Mouse (Mus musculus) E14TG2a.4 (cell line): ENCODE results near the gene Rpl5.

Experiments used
- H3K27me3 ChIP-seq: 2 replicates; pipeline ENCODE4 v1.6.1; 2014; ENCODE audit warnings: low read length, control low read depth; ENCODE audit not compliant: insufficient read depth
- H3K36me3 ChIP-seq: 2 replicates; pipeline ENCODE4 v1.6.1; 2014; ENCODE audit warnings: low read length, control low read depth; ENCODE audit not compliant: insufficient read depth
- H3K4me1 ChIP-seq: replicated peaks from 2 replicates; pipeline ENCODE4 v1.6.1; 2014; ENCODE audit warnings: low read depth, low read length, control low read depth
- H3K4me3 ChIP-seq: replicated peaks from 2 replicates; pipeline ENCODE4 v1.5.1; 2014; ENCODE audit warnings: mild to moderate bottlenecking, low read length
- H3K9me3 ChIP-seq: 2 replicates; pipeline ENCODE4 v1.6.1; 2014; ENCODE audit warnings: low read length, control low read depth
- CTCF ChIP-seq: conservative IDR thresholded peaks from 2 replicates; pipeline ENCODE4 v1.5.1; 2014; ENCODE audit warnings: low read length
- NANOG ChIP-seq: IDR thresholded peaks from 2 replicates; pipeline ENCODE4 v1.6.1; 2014; ENCODE audit warnings: borderline replicate concordance, low read length, mixed read lengths
- POU5F1 ChIP-seq: IDR thresholded peaks from 2 replicates; pipeline ENCODE4 v1.6.1; 2014; ENCODE audit warnings: low read length, borderline replicate concordance

Gene Rpl5

DNA sequence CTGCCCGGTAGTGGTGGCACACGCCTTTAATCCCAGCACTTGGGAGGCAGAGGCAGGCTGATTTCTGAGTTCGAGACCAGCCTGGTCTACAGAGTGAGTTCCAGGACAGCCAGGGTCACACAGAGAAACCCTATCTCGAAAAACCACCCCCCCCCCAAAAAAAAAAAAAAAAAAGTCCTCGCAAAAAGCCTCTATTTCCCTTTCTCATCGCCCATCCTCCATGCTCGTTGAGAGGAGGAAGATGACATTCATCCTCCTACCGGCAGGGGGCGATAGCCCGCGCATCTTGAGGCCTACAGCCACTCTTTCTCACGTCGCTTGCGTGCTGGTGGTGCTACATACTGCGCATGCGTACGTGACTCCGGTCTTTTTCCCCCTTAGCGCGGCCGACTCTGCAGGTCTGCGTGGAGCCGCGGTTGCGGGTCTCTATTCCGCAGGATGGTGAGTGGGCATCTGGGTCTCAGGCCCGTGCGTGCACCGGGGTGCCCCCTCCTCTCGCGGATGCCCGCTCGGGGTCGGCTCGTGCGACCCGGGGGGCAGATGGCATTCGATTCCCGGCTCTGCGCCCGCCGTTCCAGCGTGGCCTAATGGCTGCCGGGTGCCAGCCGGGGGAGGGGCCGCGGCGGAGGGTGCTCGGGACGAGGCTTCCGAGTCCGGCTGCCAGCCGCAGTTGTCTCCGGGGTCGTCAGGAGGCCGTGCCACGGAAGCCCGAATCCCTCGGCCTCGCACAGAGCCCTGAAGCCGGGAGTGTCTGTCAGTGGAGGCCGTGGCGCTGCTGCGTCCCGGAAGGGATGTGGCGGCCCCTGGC is at the start of gene Rpl5:
TSS of gene Rpl5 (plus strand) at position 297 of the 808 bp plus-strand sequence.
- no peaks in the 10 kb centered on the region for H3K9me3 ChIP-seq
- H3K4me1 ChIP-seq: peaks cover 42% of the 10 kb centered on the region

GRCm38 (mm10) chr5:107853807-107854206 is 46.5 kb upstream of the Rpl5 start:
- 0 out of 2 replicates have a peak, but pooled peaks cover 4% of the 10 kb centered on the region for H3K36me3 ChIP-seq
- H3K4me3 ChIP-seq: no peak overlapping the region
- H3K4me1 ChIP-seq: peaks cover 22% of the 10 kb centered on the region
- peaks cover 6% of the 10 kb centered on the region for H3K9me3 ChIP-seq
- no peaks in the 10 kb centered on the region for H3K27me3 ChIP-seq
- no peak for TF ChIP-seq NANOG
- no peak for TF ChIP-seq CTCF
- TF ChIP-seq POU5F1: no peak

More for the DNA sequence above, at the start of gene Rpl5:
- Histone ChIP-seq H3K4me3 (peak within 1 kb of the TSS; percentile 98), H3K36me3 (peaks cover 43% of the 10 kb centered on the region), H3K27me3 (peaks cover 6% of the 10 kb centered on the region; the same call in 1 of the 2 replicates)
- TF ChIP-seq NANOG (no peak), CTCF (peak; percentile 88), POU5F1 (no peak)

- peaks cover 6% of the 10 kb centered on the region for H3K9me3 ChIP-seq
- no peak overlapping the region for H3K4me3 ChIP-seq
- no peaks in the 10 kb centered on the region for H3K27me3 ChIP-seq
- no peak for TF ChIP-seq NANOG
- no peak for TF ChIP-seq POU5F1
- TF ChIP-seq CTCF: no peak
- H3K4me1 ChIP-seq: peaks cover 22% of the 10 kb centered on the region
- H3K36me3 ChIP-seq: 0 out of 2 replicates have a peak, but pooled peaks cover 4% of the 10 kb centered on the region
Observed at GRCm38 (mm10) chr5:107854556-107854955, 45.7 kb upstream of the Rpl5 start.

DNA sequence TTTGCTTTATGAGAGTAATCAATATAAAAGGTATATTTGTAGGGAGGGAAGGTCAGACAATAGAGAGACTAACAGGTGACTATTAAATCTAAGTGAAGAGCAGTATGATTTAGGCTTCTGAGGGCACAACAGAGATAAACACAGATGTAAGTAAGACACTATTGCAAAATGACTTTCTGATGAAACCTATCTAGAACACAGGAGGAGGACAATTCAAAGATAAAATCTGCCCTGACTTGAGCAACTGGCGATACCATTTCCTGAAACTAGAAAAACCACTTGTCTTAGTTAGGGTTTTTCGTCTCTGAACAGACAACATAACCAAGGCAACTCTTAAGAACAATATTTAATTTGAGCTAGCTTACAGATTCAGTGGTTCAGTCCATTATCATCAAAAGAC is 44.8 kb upstream of the Rpl5 start:
- H3K4me1 ChIP-seq: peaks cover 22% of the 10 kb centered on the region
- H3K27me3 ChIP-seq: no peaks in the 10 kb centered on the region
- no peaks in the 10 kb centered on the region for H3K9me3 ChIP-seq
- H3K4me3 ChIP-seq: no peak overlapping the region
- TF ChIP-seq POU5F1 (no peak), CTCF (no peak), NANOG (no peak)
- H3K36me3 ChIP-seq: no peaks in the 10 kb centered on the region

GRCm38 (mm10) chr5:107858963-107859362 is 41.3 kb upstream of the Rpl5 start:
- Histone ChIP-seq H3K4me1 (peaks cover 31% of the 10 kb centered on the region), H3K36me3 (no peaks in the 10 kb centered on the region), H3K9me3 (no peaks in the 10 kb centered on the region), H3K27me3 (no peaks in the 10 kb centered on the region), H3K4me3 (no peak overlapping the region)
- TF ChIP-seq CTCF (peak; percentile 79), POU5F1 (no peak), NANOG (no peak)

- H3K4me3 ChIP-seq: no peak overlapping the region
- no peaks in the 10 kb centered on the region for H3K27me3 ChIP-seq
- TF ChIP-seq POU5F1: no peak
- no peak for TF ChIP-seq CTCF
- TF ChIP-seq NANOG: no peak
- H3K4me1 ChIP-seq: peaks cover 54% of the 10 kb centered on the region
- no peaks in the 10 kb centered on the region for H3K9me3 ChIP-seq
- no peaks in the 10 kb centered on the region for H3K36me3 ChIP-seq
Observed at GRCm38 (mm10) chr5:107863971-107864370, 36.3 kb upstream of the Rpl5 start.

DNA sequence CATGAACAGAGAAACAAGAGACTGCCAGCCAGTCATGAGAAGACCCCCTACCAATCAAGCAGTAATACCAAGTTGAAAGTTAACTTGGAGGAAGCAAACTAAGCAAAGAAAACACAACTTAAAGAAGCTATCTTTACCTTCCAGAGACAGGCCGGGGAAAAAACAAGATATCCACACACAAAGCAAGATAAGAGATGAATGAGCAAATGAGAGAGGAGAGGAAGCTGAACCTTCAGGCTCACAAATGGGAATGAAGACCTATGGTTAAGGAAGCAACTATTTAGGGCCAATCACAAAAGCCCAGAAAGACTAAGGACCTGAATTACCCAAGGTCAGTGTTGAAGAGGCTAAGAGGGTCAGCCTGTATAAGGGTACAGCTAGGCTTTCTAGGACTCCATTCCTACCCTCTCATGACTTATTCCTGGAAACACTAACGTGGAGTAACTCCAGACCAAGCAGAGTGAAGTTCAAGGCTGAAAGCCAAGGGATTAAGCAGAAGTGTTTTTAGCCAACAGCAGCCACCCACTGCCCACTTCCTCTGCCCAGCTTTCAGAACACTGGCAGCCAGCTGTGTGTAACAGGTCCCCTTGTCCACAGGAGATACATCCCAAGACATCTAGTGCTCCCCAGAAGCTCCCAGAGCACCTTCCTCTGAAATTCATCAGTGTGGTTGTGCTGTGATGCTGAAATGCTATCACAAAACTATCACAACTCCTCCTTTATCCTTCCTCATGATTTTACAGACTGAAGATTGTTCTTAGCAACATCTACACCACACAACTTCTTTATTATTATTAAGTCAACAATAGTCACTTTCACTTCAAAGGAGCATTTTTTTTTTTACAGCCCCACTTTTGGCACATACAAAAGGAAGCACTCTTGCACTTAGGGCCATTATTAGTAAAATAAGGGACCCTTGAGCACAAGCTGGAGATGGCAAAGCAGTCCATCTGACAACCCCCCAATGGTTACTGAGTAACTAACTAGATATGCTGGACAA is 33.9 kb upstream of the Rpl5 start:
- peaks cover 5% of the 10 kb centered on the region; the same call in 1 of the 2 replicates for H3K27me3 ChIP-seq
- H3K4me1 ChIP-seq: peaks cover 52% of the 10 kb centered on the region
- H3K9me3 ChIP-seq: no peaks in the 10 kb centered on the region
- H3K36me3 ChIP-seq: no peaks in the 10 kb centered on the region
- TF ChIP-seq POU5F1 (no peak), NANOG (no peak), CTCF (no peak)
- H3K4me3 ChIP-seq: no peak overlapping the region
